Mouse (Mus musculus) CD4-positive, CD25-positive, alpha-beta regulatory T cell, adult 2 months (primary cell): Measurements from ENCODE around the gene Fbxl12.

Experiments used
- DNase-seq: peaks from one replicate; pipeline ENCODE4 v3.0.0-alpha.2; 2012; ENCODE audit warnings: low read depth, low spot score

Gene Fbxl12

GRCm38 (mm10) chr9:20571060-20571459 is 73.5 kb downstream of the Fbxl12 start:
- DNase-seq, result no peak
